Mouse (Mus musculus): ENCODE measurements around the gene Cstf1. TPM values are rescaled to one million over a fixed set of nuclear protein-coding genes. Genes with fewer than 3 reads are reported as not detected.

Cstf1 gene
- polyA plus RNA-seq (2015; fragmentation: Illumina TruSeq; extraction: RNeasy Lipid Tissue Mini Kit (QIAGEN cat#74804); ENCODE audit: low read depth, low replicate concordance): 19.5 TPM

GRCm38 (mm10) chr2:172370411-172371223 lies at the start of gene Cstf1, which contains the start of gene Aurka:
TSS of gene Cstf1 (plus strand) at chr2:172370681.
TSS of gene Aurka (minus strand) at chr2:172370535.

DNA sequence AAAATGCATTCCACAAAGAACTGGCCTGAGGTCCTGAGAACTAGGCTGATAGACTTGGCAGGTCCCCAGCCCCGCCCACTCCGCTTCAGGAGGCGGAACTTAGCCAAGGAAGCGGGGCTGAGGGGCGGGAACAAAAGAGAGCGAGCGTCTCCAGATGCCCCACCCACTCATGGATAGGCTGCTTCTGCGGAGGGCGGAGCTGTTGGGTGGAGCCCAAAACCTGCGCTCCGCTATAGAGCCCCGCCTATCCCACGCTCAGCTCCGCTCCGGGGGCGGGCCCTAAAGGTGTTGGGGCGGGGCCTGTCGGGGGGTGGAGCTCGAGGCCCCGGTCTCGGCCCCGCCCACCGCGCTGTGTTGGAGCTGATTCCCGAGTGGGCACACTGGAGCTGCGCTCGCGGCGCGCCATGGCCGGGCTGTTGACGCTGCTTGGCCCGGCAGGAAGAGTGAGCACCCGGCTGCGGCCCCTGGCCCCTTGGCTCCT lies 25.2 kb upstream of the Cstf1 start, which contains the start of gene Fam210b:
TSS of gene Fam210b (plus strand) at position 308 of the 481 bp plus-strand sequence.

GRCm38 (mm10) chr2:172393391-172394051 lies 23.0 kb downstream of the Cstf1 start, which contains the start of gene Cass4:
TSS of gene Cass4 (plus strand) at chr2:172393794.

Other genes with a start within 250 kb of the Cstf1 start
- 0.22 TPM for gene Mc3r, start 122.2 kb upstream of the Cstf1 start, polyA plus RNA-seq (2015; fragmentation: Illumina TruSeq; extraction: RNeasy Lipid Tissue Mini Kit (QIAGEN cat#74804); ENCODE audit: low read depth, low replicate concordance)
- gene Fam210b, start 25.1 kb upstream of the Cstf1 start, polyA plus RNA-seq (2015; fragmentation: Illumina TruSeq; extraction: RNeasy Lipid Tissue Mini Kit (QIAGEN cat#74804); ENCODE audit: low read depth, low replicate concordance): 18.7 TPM
- 1.6 TPM for gene Aurka, start 146 bp upstream of the Cstf1 start, polyA plus RNA-seq (2015; fragmentation: Illumina TruSeq; extraction: RNeasy Lipid Tissue Mini Kit (QIAGEN cat#74804); ENCODE audit: low read depth, low replicate concordance)
- 0.43 TPM for gene Cass4, start 23.1 kb downstream of the Cstf1 start, polyA plus RNA-seq (2015; fragmentation: Illumina TruSeq; extraction: RNeasy Lipid Tissue Mini Kit (QIAGEN cat#74804); ENCODE audit: low read depth, low replicate concordance)
- 89.7 TPM for gene Rtf2, start 69.9 kb downstream of the Cstf1 start, polyA plus RNA-seq (2015; fragmentation: Illumina TruSeq; extraction: RNeasy Lipid Tissue Mini Kit (QIAGEN cat#74804); ENCODE audit: low read depth, low replicate concordance)
- gene Gcnt7, start 87.9 kb downstream of the Cstf1 start, polyA plus RNA-seq (2015; fragmentation: Illumina TruSeq; extraction: RNeasy Lipid Tissue Mini Kit (QIAGEN cat#74804); ENCODE audit: low read depth, low replicate concordance): not detected
- not detected for gene Fam209, start 101.8 kb downstream of the Cstf1 start, polyA plus RNA-seq (2015; fragmentation: Illumina TruSeq; extraction: RNeasy Lipid Tissue Mini Kit (QIAGEN cat#74804); ENCODE audit: low read depth, low replicate concordance)
- gene Tfap2c, start 178.9 kb downstream of the Cstf1 start, polyA plus RNA-seq (2015; fragmentation: Illumina TruSeq; extraction: RNeasy Lipid Tissue Mini Kit (QIAGEN cat#74804); ENCODE audit: low read depth, low replicate concordance): not detected

All from brain, adult 10 weeks (tissue).